Mouse (Mus musculus): ENCODE results near the gene Grin1.
A peak's percentile ranks its signal among the peaks of the same experiment; 100 is the strongest.

Grin1 gene

DNA sequence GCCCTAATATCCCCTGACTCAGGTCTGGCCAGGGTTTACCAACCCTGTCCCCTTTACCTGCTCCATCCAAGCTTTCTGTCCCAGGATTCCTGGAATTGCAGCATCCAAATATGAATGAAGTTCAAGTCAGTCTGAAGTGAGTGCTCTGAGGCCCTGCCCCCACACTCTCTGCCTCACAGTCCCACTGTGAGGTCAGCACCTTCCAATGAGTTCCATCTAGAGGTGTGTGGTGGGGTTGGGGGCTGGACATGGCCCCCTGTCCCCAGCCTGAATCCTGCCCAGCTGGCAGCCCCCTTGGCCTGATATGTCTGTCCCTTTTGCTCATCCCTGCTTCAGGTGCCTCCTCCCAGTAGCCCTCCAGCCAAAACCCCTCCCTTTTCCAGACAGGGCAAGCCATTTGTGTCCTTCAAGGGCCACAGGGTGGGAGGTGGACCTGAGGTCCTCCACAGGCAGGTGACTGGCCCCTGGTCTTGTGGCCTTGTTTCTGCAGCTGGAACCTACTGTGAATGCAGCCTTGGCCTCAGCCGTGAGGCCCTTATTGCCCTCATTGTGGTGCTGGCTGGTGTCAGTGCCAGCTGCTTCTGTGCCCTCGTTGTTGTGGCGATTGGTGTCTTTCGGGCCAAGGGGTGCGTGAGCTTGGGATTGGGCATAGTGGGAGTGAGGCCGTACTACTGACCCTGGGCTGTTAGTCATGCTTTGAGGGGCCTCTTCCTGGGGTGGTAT lies 30.9 kb downstream of the Grin1 start, which contains the start of gene Tmem210:
Gene Tmem210, plus strand, starts transcription at position 219 of the 723 bp plus-strand sequence.
- DNase-seq (ENCODE audit: low spot score in 2 of 2) = peak in 1 of 2 experiments; percentile 11

DNA sequence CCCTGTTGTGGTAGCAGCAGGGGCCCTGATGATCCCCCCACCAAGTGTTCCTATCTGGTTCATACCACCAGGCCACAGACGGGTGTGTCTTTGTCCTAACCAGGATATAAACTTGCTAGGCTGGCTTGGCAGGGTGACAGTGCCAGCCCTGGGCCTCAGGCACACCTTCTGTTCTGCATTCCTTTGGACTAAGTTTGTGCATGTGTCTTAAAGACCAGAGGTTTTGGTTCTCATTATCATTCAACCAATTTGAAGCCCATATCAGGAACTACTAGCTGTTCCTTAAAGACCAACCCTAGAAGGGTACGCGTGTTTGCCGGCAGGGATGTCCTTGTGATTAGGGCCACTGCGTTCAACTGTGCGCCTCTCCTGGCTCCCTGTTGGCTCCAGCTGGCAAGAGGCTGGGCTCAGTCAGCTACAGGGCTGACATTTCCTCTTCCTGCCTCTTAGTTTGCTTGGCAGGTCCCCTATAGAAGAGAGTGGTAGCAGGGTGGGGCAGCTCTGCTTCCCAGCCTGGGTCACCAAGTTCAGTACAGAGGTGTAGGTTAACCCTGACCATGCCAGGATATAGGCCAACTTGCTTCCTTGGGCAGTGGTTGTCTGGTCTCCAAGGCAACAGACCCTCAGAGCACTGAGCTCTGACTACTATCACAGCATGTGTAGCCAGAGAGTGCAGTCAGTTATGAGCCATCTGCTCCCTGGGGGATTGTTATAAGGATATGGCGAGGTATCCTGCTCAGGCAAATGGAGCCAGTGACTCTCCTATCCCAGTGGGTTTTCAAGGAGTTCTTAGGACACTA lies 31.9 kb downstream of the Grin1 start:
- DNase-seq (ENCODE audit: low spot score in 2 of 2) = peak; percentile 5 to 19

DNA sequence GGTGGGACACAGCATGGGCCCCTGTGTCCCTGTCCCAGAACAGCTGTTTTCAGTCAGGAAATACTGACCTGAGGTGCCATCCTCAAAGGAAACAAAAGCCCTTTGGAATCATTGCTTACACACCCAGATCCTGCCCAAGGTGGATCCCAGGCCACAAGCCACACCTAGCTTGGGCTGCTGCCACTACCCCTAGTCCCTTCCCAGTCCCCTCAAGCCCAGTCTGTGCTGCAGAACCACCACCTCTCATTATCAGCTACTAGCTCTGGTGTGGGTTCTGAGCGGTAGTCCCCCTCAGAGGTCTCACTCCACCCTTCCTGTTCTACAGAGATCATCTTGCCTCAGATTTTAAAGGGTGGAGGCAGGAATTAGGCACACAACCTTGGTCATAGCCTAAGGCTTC lies 32.7 kb downstream of the Grin1 start:
- peak in 1 of 2 experiments; percentile 14 for DNase-seq (ENCODE audit: low spot score in 2 of 2)

DNA sequence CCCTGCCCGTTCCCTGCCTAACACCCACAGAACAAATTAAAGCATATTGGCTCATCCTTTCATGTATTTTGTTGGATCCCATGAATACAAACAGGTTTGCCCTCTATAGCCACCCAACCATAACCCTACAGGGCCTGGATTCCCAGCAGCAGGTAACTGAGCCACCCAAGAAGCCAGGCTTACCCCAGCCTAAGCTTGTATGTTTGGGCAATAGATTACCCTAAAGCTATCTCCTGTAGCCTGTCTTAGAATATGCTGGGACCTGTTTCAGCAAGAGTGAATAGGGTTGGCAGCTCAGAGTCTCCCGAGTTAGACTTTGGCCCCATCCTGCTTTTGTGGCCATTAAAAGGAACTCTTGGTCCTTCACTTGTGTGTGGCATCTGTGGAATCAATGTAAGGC lies 33.4 kb downstream of the Grin1 start:
- no peak for DNase-seq (ENCODE audit: low spot score in 2 of 2)

DNA sequence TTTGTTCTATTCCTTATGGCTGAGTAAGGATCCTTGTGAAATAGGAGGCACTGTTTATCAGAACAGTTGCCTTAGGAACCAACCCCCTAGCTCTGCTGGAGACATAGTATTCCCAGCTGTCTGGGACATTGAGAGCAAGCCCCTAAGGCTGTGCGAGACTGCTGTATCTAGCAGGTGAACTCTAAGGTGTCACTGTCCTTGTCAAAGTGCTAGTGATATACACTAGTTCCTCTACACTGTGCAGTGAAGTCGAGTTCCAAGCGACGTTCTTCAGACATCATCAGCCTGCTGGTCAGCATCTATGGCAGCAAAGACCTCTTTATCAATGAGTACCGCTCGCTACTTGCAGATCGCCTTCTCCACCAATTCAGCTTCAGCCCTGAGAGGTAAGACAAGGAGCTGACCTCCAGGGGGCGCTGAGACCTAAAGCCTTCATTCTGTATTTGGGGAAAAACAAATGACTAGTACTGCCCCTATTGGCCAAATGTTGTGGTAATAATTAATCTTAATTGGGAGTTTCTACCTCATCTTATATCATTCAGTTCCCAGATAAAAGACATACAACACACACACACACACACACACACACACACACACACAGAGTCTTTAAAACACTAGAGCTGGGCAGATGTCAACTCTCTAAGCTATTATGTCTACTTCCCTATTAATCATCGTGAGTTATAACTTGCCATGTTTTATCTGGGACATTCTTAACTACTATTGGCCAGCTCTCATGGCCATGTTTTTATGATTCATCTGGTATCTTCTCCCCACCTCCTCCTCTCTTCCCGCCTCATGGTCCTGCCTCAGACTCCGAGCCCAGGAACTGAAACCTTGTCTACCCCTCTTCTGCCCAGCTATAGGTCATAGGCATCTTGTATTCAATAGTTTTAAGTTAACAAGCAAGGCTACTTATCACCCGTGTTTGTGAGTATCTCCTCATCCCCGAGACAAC lies 39.8 kb downstream of the Grin1 start:
- DNase-seq (ENCODE audit: low spot score in 2 of 2) = peak; percentile 68 to 91

DNA sequence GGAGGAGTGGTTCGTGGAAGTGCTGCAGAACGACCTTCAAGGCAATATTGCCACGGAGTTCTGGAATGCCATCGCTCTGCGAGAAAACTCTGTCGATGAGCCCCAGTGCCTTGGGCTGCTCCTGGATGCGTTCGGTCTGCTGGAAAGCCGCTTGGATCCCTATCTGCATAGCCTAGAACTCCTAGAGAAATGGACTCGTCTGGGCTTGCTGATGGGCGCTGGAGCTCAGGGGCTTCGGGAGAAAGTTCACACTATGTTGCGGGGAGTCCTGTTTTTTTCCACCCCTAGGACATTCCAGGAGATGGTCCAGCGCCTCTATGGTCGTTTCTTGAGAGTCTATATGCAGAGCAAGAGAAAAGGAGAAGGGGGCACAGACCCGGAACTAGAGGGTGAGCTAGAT lies 46.0 kb downstream of the Grin1 start:
- DNase-seq (ENCODE audit: low spot score in 2 of 2) = no peak

DNA sequence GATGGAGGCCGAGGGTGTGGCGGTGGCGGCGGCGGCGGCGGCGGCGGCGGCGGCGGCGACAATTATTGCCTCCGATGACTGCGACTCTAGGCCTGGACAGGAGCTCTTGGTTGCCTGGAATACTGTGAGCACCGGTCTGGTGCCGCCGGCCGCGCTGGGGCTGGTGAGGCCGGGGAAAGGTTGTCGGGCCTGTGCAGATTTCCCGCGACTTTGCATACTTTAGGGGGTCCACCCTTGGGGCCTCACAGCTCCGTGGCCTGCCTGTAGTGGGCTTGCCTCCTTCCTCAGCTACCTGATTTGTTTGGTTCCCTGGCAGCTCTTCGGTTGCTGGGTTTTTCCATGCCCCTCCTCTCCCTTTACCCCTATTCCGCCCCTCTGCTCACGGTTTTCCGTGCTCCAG lies 46.5 kb downstream of the Grin1 start:
- DNase-seq (ENCODE audit: low spot score in 2 of 2) = no peak

DNA sequence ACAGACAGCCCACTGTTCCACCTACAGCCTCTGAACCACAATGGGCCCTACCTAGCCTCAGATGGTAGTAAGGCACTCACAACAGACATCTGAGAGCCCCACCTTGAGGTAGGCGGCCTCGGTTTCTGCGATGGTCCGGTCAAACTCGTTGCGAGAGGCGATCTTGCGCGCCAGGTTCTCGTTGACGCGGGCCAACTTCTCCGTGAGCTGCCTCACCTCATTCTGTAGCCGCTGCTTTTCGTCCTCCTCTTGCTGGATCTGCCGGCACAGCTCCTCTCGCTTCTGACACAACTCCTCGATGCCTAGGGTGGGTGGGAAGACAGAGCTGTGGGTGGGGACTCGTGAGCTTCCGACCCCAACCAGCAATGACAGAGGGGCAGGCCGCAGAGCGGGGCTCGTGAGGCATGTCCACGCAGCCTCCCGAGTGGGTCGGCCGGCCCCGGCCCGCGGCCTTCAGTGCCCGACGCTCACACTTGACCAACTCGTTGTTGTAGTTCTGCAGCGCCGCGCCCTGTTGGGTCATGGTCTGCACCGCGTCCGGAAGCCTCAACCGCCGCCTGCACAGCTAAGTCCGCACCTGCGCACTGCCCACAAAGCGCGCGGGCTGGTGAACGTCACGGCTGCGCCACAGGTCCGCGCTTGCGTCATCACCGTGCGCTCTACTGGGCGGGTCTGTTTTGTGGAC lies 47.0 kb downstream of the Grin1 start, which contains the start of the genes Ssna1 and Anapc2:
Gene Ssna1, minus strand, starts transcription at position 612 of the 685 bp plus-strand sequence.
Gene Anapc2, plus strand, starts transcription at position 652 of the 685 bp plus-strand sequence.
- DNase-seq (ENCODE audit: low spot score in 2 of 2) = peak; percentile 98 to 99

DNA sequence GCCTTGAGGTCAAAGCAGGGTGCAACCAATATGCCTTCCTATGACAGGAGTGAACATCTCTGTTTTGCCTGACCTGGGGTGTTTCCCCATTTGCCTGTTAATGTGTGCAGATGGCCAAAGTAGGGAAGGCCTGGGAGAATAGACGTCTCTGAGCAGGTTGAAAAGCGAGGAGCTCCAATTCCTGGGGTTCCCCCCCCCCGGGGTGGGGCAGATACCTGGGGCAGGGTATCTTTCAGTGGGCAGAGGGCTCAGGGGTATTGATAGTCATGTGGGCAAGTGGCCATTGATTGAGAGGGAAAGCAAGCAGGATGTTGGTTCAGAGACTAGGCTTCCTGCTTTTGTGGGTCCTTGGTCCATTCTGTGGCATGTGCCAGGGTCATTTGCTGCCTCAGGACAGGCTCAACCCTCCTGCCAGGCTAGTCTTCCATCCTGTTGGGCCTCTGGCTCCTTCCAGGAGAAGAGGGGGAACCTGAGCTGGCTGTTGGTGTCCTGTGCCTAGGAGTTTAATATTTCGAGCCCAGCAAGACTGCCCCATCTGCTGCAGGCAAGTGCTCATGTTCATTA lies 51.2 kb downstream of the Grin1 start:
- no peak for DNase-seq (ENCODE audit: low spot score in 2 of 2)

DNA sequence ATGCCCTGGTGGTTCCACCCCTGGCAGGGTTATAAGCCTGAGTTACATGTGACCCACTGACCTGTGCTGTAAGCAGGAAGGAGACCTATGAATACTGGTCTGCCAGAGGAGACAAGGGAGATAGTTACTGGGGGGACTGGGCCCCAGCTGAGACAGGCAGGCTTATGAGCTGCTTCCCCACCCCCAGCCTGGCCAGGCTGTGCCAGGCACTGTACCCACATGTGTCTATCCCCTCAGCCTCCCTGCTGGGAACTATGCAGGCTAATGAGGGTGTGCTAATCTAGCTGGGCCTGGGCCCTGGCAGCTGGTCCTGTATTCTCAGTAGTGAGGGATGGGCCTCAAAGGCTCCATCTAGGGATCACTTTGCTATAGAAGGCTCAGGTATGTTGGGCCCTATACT lies 51.7 kb downstream of the Grin1 start:
- no peak for DNase-seq (ENCODE audit: low spot score in 2 of 2)

DNA sequence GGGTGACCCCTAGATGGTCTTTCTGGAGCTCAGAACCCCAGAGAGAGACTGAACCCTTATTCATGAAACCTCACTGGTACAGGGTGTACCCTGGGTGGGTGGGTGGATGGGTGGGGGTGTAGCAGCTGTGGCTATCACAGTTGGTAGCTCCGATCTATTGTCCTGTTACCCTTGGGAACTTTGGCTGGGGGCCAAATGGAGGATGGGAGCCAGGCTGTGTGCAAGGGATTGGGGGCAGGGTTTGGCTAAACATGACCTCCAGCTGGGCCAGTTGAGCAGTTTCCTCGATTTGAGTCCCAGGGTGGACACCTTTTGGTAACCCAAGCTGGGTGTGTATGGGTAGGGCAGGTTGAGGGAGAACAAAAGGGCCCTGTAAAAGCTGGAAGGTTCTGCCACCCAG lies 52.3 kb downstream of the Grin1 start:
- DNase-seq (ENCODE audit: low spot score in 2 of 2) = no peak

DNA sequence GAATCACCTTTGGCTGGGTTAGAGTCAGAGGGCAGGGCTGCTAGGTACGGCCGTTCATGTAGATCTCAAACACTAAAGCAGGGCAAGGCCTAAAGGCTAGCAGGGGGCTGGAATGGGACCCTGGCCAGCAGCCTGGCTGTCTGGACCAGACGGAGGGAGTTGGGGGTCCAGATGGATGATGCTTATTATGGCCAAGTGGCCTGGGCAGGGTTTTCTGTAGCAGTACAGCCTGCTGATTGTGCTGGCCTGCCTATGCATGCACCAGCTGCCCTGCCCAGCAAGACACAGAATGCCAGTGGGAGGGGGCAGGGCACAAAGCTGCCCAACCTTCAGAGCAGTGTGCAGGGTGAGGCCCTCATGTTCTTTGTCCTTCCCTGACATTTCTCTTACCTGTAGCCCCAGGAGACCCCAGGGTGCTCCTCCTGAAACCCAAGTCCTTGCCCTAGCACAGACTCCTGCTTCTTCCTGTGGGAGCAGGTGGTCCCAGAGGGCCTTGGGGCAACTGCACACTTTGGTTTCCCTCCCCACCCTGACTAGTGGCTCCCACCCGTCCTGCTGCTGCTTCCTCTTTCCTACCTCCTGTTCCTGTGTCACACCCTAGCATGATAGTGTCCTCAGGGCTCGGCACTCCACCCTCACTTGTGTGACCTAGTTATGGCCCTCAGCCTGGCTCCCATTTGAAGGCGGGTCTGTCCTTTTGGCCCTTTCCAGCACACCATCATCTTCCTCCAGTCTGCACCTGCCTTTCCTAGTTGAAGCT lies 52.9 kb downstream of the Grin1 start:
- DNase-seq (ENCODE audit: low spot score in 2 of 2) = peak in 1 of 2 experiments; percentile 35

DNA sequence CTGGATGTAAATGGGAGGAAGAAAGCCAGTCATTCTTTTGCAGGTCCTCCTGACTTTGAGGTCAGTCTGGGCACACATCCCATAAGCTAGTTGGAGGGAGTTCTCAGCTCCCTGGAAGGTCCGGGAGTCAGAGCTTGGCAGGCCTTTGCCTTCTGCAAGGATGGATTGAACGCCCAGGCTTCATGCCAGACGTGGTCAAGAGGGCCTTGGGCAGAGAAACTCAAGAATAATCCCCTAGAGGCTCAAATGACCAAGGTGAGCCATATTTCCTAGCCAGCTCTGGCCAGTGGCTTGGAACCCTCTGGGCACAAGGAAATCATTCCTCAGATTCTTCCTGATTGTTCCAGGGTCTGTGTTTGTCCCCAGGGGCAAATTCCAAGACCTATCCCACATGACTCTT lies 54.1 kb downstream of the Grin1 start:
- DNase-seq (ENCODE audit: low spot score in 2 of 2) = no peak

DNA sequence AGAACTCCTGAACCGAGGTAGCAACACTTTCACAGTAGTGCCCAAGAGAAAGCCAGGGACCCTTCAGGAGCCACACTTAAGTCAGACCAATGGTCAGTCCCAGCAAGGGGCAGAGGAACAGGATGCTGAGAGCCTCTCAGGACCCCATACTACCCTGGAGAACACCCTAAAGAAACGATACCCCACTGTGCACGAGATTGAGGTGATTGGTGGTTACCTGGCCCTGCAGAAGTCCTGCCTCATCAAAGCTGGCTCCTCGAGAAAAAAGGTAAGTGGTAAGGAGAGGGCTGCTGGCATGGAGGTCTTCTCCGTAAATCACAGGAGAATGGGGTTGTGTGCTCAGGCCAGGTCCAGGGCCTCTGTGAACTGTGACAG lies 54.7 kb downstream of the Grin1 start:
- DNase-seq (ENCODE audit: low spot score in 2 of 2) = no peak

DNA sequence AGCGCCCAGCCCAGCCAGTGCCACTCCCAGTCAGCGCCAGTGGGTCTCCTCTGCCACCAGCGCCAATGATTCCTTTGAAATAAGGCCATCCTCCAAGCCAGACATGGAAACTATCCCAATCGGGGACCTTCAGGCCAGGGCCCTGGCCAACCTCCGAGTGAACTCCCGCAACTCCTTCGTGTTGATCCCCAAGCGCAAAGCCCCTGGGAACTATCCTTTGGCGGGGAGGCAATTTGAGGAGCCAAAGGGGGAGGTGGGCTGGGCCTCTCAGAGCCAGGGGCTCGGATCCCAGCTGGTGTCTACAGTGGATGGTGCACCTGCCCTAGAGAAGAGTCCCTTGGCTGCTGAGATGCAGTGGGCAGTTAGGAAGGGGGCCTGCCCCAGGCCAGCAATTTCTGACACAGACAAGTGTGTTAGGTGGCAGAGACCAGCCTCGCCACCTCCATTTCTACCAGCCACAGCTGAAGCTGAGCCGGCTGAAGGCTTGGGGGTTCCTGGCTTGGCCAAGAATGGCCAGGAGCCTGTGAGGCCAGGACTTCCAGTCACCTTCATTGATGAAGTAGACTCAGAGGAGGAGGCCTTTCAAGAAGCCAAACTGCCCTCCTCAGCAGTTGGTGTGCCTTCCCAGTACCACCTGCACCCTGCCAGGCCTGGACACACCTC lies 55.2 kb downstream of the Grin1 start:
- no peak for DNase-seq (ENCODE audit: low spot score in 2 of 2)

DNA sequence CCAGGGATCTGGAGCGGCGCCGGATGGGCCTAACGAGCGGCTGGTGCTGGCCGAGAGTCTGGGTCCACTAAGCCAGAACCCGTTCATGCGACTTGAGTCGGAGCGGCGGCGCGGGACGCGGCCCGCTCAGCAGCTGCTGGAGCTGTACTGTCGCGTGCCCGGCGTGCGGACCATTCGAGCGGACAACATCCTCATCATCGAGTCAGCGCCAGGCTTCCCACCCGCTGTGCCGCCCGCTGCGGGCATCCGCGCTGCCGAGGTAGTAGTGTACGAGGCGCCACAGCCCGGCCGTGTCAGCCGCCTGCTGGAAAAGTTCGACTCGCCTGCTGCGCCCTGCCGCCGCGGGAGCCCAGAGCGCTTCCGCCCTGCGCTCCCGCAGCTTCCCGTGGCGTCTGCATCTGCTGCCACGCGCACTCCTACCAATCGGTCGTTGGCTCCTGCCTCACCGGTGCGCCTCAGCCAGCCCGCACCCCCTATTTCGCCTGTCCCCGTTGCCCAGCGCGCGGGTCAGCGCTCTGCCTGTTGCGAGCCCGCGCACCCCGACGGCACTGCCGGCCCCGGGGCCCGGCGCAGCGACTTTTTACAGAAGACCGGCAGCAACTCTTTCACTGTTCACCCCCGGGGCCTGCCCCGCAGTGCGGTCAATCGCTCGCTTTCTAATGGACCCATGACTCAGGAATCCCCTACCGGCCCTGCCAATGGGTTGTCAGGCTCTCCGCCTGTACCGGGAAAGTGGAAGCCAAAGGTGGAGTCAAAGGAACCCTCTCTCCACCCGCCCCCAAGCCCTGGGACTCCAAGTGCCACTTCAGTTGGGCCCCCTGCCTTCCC lies 56.0 kb downstream of the Grin1 start:
- peak; percentile 56 to 65 for DNase-seq (ENCODE audit: low spot score in 2 of 2)

DNA sequence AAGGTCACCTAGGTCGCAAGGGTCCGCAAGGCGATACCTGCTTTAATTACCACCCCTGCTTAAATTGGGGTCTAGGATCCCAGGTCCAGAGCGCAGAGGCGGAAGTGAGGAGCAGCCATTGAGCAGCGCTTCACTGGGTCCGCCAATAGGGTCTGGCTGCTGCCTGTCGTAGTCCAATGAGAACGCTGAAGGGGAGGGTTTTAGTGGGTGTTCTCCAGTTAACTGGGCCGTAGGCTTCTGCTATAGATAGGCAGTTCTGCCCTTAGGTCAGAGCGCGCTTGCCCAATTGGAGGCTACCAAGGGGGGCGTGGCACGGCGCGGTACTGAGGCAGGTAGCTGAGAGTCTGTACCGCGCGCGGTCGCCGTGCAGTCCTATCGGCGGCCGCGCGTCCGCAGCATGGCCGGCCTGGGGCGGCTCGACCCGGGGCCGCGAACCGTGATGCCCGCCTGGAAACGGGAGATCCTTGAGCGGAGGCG lies 56.7 kb downstream of the Grin1 start, which contains the start of gene Tprn:
Gene Tprn, plus strand, starts transcription at position 328 of the 477 bp plus-strand sequence.
- peak; percentile 90 to 97 for DNase-seq (ENCODE audit: low spot score in 2 of 2)

DNA sequence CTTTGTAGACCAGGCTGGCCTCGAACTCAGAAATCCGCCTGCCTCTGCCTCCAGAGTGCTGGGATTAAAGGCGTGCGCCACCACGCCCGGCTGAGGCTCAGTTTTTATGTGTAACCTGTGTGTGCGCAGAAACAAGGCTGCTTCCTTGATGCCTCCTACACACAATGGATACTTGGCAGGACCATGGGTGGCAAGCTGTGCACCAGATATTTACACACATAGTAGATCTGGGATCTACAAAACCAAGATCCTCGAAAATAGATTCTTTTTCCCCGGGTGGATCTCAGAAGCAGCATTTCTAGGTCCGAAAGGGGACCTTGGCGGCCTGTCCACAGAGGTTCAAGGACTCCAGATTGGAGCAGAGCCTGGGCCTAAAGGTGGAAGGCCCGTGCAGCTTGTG lies 57.1 kb downstream of the Grin1 start:
- no peak for DNase-seq (ENCODE audit: low spot score in 2 of 2)

Data from spleen, postnatal 10 days (tissue).